Mouse (Mus musculus): ENCODE measurements around the gene Gatad2a.

Gene Gatad2a

GRCm38 (mm10) chr8:69900895-69901451, 95.2 kb downstream of the Gatad2a start:
- no peak for DNase-seq (ENCODE audit: low read depth, low spot score)

- DNase-seq (ENCODE audit: low read depth, low spot score): no peak
These were observed 96.3 kb downstream of the Gatad2a start for GRCm38 (mm10) chr8:69899876-69900275.

GRCm38 (mm10) chr8:69897857-69898256, 98.3 kb downstream of the Gatad2a start:
- DNase-seq (ENCODE audit: low read depth, low spot score): no peak

GRCm38 (mm10) chr8:69895772-69896451, 100.3 kb downstream of the Gatad2a start:
- DNase-seq (ENCODE audit: low read depth, low spot score): no peak

- peak; percentile 52 for DNase-seq (ENCODE audit: low read depth, low spot score)
These were observed 101.3 kb downstream of the Gatad2a start for GRCm38 (mm10) chr8:69894836-69895332.

- DNase-seq (ENCODE audit: low read depth, low spot score): peak; percentile 92
These were observed 102.3 kb downstream of the Gatad2a start for GRCm38 (mm10) chr8:69893863-69894262.

GRCm38 (mm10) chr8:69890813-69891241, 105.4 kb downstream of the Gatad2a start:
- DNase-seq (ENCODE audit: low read depth, low spot score): peak; percentile 80

- DNase-seq (ENCODE audit: low read depth, low spot score): no peak
These were observed 107.3 kb downstream of the Gatad2a start for GRCm38 (mm10) chr8:69888902-69889301.

- DNase-seq (ENCODE audit: low read depth, low spot score): peak; percentile 31
These were observed 107.8 kb downstream of the Gatad2a start for GRCm38 (mm10) chr8:69888244-69888866.

GRCm38 (mm10) chr8:69887289-69888243, 108.6 kb downstream of the Gatad2a start, which contains the start of gene Cilp2:
Gene Cilp2, minus strand, starts transcription at chr8:69887687.
- peak; percentile 85 for DNase-seq (ENCODE audit: low read depth, low spot score)

GRCm38 (mm10) chr8:69884141-69884540, 112.0 kb downstream of the Gatad2a start:
- no peak for DNase-seq (ENCODE audit: low read depth, low spot score)

GRCm38 (mm10) chr8:69882833-69883600, 113.2 kb downstream of the Gatad2a start:
- DNase-seq (ENCODE audit: low read depth, low spot score): peak; percentile 36

GRCm38 (mm10) chr8:69882021-69882756, 114.0 kb downstream of the Gatad2a start:
- DNase-seq (ENCODE audit: low read depth, low spot score): peak; percentile 71

- no peak for DNase-seq (ENCODE audit: low read depth, low spot score)
These were observed 114.8 kb downstream of the Gatad2a start for GRCm38 (mm10) chr8:69881261-69881865.

GRCm38 (mm10) chr8:69880841-69881240, 115.3 kb downstream of the Gatad2a start:
- DNase-seq (ENCODE audit: low read depth, low spot score): peak; percentile 29

GRCm38 (mm10) chr8:69879678-69880077, 116.5 kb downstream of the Gatad2a start:
- no peak for DNase-seq (ENCODE audit: low read depth, low spot score)

GRCm38 (mm10) chr8:69877992-69878391, 118.2 kb downstream of the Gatad2a start:
- DNase-seq (ENCODE audit: low read depth, low spot score): no peak

- no peak for DNase-seq (ENCODE audit: low read depth, low spot score)
These were observed 118.8 kb downstream of the Gatad2a start for GRCm38 (mm10) chr8:69877396-69877795.

GRCm38 (mm10) chr8:69876967-69877366, 119.2 kb downstream of the Gatad2a start:
- DNase-seq (ENCODE audit: low read depth, low spot score): no peak

- no peak for DNase-seq (ENCODE audit: low read depth, low spot score)
These were observed 120.1 kb downstream of the Gatad2a start for GRCm38 (mm10) chr8:69876097-69876496.
